Mouse (Mus musculus) midbrain, postnatal 0 days (tissue): ENCODE measurements around the gene Snx17. TPM values are rescaled to one million over a fixed set of nuclear protein-coding genes. Genes with fewer than 3 reads are reported as not detected.

ENCODE experiments used
- ATAC-seq: fragments of 200-750 bp; cut with Nextera tagmentation; 2 replicates; pipeline ENCODE4 v1.8.0; 2017; ENCODE audit warnings: moderate number of reproducible peaks, mild to moderate bottlenecking, moderate TSS enrichment, moderate library complexity; ENCODE audit not compliant: low FRiP score
- DNase-seq: peaks from one replicate; pipeline ENCODE4 v3.0.0-alpha.2; 2015; ENCODE audit warnings: low spot score
- H3K27ac ChIP-seq: fragments of 300-500 bp; sonication (generic); 2 replicates; pipeline ENCODE4 v1.5.1; 2014; ENCODE audit warnings: low read depth, mild to moderate bottlenecking, low read length, mixed read lengths
- H3K27me3 ChIP-seq: fragments of 300-500 bp; sonication (generic); 2 replicates; pipeline ENCODE4 v1.6.1; 2014; ENCODE audit warnings: low read length, control low read depth, mixed read lengths; ENCODE audit not compliant: insufficient read depth
- H3K36me3 ChIP-seq: fragments of 300-500 bp; sonication (generic); 2 replicates; pipeline ENCODE4 v1.6.1; 2014; ENCODE audit warnings: low read length, control low read depth, mixed read lengths; ENCODE audit not compliant: insufficient read depth
- H3K4me1 ChIP-seq: fragments of 300-500 bp; sonication (generic); 2 replicates; pipeline ENCODE4 v1.6.1; 2014; ENCODE audit warnings: mild to moderate bottlenecking, control low read depth, antibody characterized with exemption, low read length, mixed read lengths; ENCODE audit not compliant: insufficient read depth
- H3K4me2 ChIP-seq: fragments of 300-500 bp; sonication (generic); 2 replicates; pipeline ENCODE4 v1.6.1; 2014; ENCODE audit warnings: low read depth, mild to moderate bottlenecking, low read length, mixed read lengths; ENCODE audit not compliant: poor library complexity, severe bottlenecking
- H3K4me3 ChIP-seq: fragments of 300-500 bp; sonication (generic); 2 replicates; pipeline ENCODE4 v1.5.1; 2014; ENCODE audit warnings: low read depth, mild to moderate bottlenecking, low read length, moderate library complexity
- H3K9ac ChIP-seq: fragments of 300-500 bp; sonication (generic); replicated peaks from 2 replicates; pipeline ENCODE4 v1.6.1; 2014; ENCODE audit warnings: mild to moderate bottlenecking, low read length, moderate library complexity, mixed read lengths; ENCODE audit not compliant: poor library complexity, severe bottlenecking
- H3K9me3 ChIP-seq: fragments of 300-500 bp; sonication (generic); 2 replicates; pipeline ENCODE4 v1.6.1; 2016; ENCODE audit warnings: low read length, control low read depth
- CTCF ChIP-seq: IDR thresholded peaks from 2 replicates; pipeline ENCODE4 v1.5.1; 2016; ENCODE audit warnings: antibody characterized with exemption, mild to moderate bottlenecking
- WGBS: fragments of 180-500 bp; shearing (Covaris S2); extraction: QIAGEN DNeasy Blood & Tissue Kit; methylation state at CpG from one replicate; pipeline ENCODE4 v1.1.7; 2014; 5-methylcytosine and 5-hydroxymethylcytosine counted together
- polyA plus RNA-seq: library from polyadenylated mRNA; unstranded; fragments of >200 nt; fragmentation: Nextera tagmentation; extraction: Ambion mirVana; gene quantifications from 2 replicates; pipeline ENCODE4 v1.2.1, GENCODE M21; 2015
- total RNA-seq: library from RNA; depleted of rRNA; stranded (reverse); fragments of >200 nt; gene quantifications from 2 replicates; pipeline ENCODE4 v1.2.3, GENCODE M21; 2014

The Snx17 gene
- total and polyA plus RNA-seq, 2 experiments from 2014 or later = 95.2 to 103 TPM

DNA sequence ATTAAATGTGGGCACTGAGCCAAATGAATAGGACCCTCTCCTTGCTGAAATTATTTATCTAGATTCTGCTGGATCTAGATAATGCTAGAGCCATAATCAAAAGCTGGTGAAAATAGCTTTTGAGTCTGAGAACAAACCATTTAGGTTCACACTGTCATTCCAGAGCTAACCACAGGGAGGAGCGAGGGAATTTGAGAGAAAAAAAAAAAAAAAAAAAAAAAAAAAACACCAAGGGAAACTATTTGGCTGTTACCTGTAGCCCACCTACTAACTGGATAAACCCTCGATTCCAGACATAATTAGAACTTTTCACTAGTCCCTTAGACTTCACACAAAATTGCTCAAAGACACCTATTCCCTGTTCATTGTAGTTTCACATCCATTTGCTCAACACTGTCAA lies 26.0 kb downstream of the Snx17 start:
- H3K4me2 ChIP-seq = peak overlapping the region; percentile 78
- H3K9me3 ChIP-seq = no peaks in the 10 kb centered on the region
- 1% methylated on average over 2 of the region's 2 CpGs for WGBS
- DNase-seq (peak; percentile 46), ATAC-seq (no peak)
- H3K27me3 ChIP-seq = no peaks in the 10 kb centered on the region
- no peaks in the 10 kb centered on the region for H3K4me1 ChIP-seq
- H3K4me3 ChIP-seq = peak overlapping the region; percentile 98
- no peaks in the 10 kb centered on the region for H3K36me3 ChIP-seq
- H3K27ac ChIP-seq = no peak overlapping the region
- H3K9ac ChIP-seq = peak overlapping the region; percentile 39; the same call in 1 of the 2 replicates
- peak; percentile 66 for TF ChIP-seq CTCF

DNA sequence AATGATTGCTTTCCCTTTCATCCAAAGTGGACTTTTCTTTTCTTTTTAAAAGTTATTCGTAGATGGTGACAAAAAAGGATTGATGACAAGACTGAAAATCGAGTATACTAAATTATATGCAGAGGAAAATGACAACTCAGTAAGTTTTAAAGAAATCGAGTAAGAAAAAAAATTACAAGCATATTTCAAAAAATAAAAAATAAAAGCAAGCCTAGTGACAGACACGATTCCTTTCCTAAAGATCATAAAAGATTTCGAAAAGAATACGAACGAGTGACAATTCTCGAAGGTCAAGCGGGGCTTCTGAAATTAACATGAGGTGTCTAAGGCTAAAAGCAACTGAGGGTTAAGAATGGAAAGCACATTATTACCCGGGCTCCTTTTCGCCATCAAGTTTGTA lies 26.4 kb downstream of the Snx17 start:
- H3K4me1 ChIP-seq = no peaks in the 10 kb centered on the region
- WGBS = 2% methylated on average over 11 of the region's 11 CpGs
- no peak for DNase-seq
- no peak for ATAC-seq
- H3K4me3 ChIP-seq = peak overlapping the region; percentile 98
- no peaks in the 10 kb centered on the region for H3K27me3 ChIP-seq
- no peak for TF ChIP-seq CTCF
- no peaks in the 10 kb centered on the region for H3K9me3 ChIP-seq
- no peaks in the 10 kb centered on the region for H3K36me3 ChIP-seq
- H3K4me2 ChIP-seq = peak overlapping the region; percentile 78
- H3K27ac ChIP-seq = peak overlapping the region; percentile 96
- H3K9ac ChIP-seq = peak overlapping the region; percentile 90

DNA sequence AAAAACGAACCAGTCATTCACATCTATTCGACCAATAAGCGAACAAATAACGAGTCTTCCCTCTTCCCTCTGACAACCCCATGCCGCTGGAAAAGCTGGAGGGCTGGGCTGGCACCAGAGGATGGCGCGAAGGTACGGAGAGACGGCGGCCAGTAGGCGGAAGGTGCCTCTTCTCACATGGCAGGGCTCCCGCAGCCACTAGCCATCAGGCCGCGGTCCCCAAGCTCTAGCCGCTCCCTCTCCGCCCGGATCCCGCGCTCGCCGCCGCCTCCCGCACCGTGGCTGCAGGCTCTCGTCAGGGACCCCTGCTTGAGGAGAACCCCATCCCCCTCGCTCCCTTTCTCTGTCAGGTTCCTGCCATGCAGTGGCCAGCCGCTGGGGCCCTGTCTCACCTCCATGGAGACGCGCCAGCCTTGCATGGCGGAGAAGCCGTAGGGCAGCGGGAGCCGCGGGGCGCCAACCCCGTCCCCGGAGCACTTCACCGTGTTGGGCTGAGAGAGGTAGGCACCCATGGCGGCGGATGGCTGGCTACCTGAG lies 27.0 kb downstream of the Snx17 start:
- under 1% methylated on average over 30 of the region's 40 CpGs for WGBS
- Histone ChIP-seq H3K9ac (peak overlapping the region; percentile 90), H3K4me2 (peak overlapping the region; percentile 78), H3K4me1 (no peaks in the 10 kb centered on the region), H3K9me3 (no peaks in the 10 kb centered on the region), H3K36me3 (no peaks in the 10 kb centered on the region), H3K27me3 (no peaks in the 10 kb centered on the region), H3K4me3 (peak overlapping the region; percentile 98), H3K27ac (peak overlapping the region; percentile 96)
- no peak; the same call in 1 of the 2 replicates for TF ChIP-seq CTCF
- peak; percentile 61 for DNase-seq
- ATAC-seq = peak; percentile 71

DNA sequence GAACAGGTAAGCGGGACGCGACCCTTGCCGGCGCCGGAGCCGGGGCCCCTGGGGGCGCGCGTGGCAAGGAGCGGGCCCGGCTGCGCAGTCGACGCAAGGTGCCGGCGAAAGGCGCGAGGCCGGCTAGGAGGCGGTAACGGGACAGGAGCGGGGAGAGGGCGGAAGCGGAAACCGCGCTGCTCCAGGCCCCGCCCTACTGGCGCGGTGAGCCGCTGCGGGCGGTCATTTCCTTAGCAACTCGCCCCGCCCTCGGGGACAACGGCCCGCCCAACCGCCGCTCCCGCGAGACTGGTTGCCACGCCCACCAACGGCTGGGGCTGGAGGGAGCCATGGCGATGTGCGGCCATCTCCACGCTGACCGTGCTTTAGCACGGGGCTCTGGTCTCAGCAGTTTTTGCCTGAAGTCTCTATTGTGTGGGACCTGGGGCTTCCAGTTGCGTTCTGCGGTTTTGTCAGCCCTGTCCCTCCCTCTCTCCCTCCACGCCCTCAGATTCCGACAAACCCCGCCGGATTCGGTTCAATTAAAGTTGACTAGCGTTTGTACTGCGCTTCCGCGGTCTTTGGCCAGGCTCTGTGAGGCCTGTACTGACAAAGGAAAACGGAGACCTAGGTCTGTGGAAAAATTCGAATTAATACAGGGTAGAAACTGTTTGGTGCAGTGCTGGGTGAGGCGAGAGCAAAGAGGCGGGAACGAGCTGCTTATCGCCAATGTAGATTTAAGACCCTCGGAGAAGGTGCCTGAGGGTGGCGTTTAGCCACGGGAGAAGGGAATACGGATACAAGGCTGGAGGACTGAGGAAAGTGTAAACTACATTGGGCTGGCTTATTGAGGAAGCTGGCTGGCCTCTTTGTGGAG lies 27.6 kb downstream of the Snx17 start, which contains the start of gene Ppm1g:
TSS of gene Ppm1g (minus strand) at position 240 of the 856 bp plus-strand sequence.
- Histone ChIP-seq H3K4me2 (peak within 1 kb of the TSS; percentile 78), H3K27ac (peak within 1 kb of the TSS; percentile 96), H3K27me3 (no peaks in the 10 kb centered on the region), H3K9me3 (no peaks in the 10 kb centered on the region), H3K36me3 (no peaks in the 10 kb centered on the region), H3K9ac (peak within 1 kb of the TSS; percentile 90), H3K4me1 (no peaks in the 10 kb centered on the region), H3K4me3 (peak within 1 kb of the TSS; percentile 98)
- ATAC-seq (peak; percentile 95), DNase-seq (peak; percentile 98)
- WGBS = under 1% methylated on average over 69 of the region's 70 CpGs
- TF ChIP-seq CTCF = no peak; the same call in 1 of the 2 replicates

DNA sequence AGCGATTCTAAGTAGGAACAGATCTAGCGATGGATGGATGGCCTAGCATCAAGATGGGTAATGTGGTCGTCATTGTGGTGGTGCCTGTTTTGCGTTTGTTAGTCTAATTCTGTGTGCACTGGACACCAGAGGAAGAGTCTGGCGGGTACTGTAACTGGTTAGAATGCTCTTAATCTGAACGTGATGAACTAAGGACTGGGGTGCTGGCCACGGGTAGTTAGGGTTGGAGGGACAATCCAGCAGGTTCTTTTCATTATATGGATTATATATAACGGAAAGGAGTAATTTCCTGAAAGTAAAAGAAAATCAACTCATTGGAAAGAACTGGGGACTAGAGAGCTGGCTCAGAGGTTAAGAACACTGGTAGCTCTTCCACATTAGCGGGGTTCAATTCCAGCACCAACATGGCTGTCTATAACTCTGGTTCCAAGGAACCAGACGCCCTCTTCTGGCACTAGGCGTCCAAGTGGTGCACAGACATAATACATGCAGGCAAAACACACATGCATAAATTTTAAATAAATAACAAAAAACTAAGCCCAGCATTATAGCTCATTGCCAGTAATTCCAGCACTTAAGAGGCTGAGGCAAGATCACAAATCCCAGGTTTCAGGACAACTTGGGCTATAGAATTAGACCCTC lies 28.4 kb downstream of the Snx17 start:
- TF ChIP-seq CTCF = peak; percentile 81
- Histone ChIP-seq H3K27me3 (no peaks in the 10 kb centered on the region), H3K27ac (peak overlapping the region; percentile 96), H3K9me3 (no peaks in the 10 kb centered on the region), H3K4me1 (no peaks in the 10 kb centered on the region), H3K36me3 (no peaks in the 10 kb centered on the region), H3K9ac (peak overlapping the region; percentile 90), H3K4me2 (peak overlapping the region; percentile 78), H3K4me3 (peak overlapping the region; percentile 98)
- peak; percentile 42 for ATAC-seq
- peak; percentile 88 for DNase-seq
- WGBS = 9% methylated on average over 11 of the region's 11 CpGs
